Mouse (Mus musculus): Measurements from ENCODE around the gene Ndufv1. TPM values are rescaled to one million over a fixed set of nuclear protein-coding genes. Genes with fewer than 3 reads are reported as not detected.
"Not testable (repeated sequence)": the region's sequence is repeated elsewhere in the genome, so short reads cannot be mapped to it uniquely, and the experiment has no call there.

The Ndufv1 gene
- polyA plus RNA-seq (2016; fragmentation: Nextera tagmentation; extraction: Ambion mirVana), result 188 and 207 TPM in 2 replicates

- no peaks in the 10 kb centered on the region for H3K27me3 ChIP-seq (ENCODE audit: low read depth, poor library complexity, severe bottlenecking)
- peak within 1 kb of the TSS; percentile 84 for H3K27ac ChIP-seq (replicated peaks)
- peaks cover 21% of the 10 kb centered on the region for H3K4me1 ChIP-seq
- H3K36me3 ChIP-seq, result peaks cover 36% of the 10 kb centered on the region
- peak within 1 kb of the TSS; percentile 94 for H3K4me3 ChIP-seq
- DNase-seq (ENCODE audit: low spot score), result peak; percentile 98
- WGBS, result under 1% methylated on average over 45 of the region's 45 CpGs
- H3K9me3 ChIP-seq (replicated peaks), result no peaks in the 10 kb centered on the region
Observed at GRCm38 (mm10) chr19:4012432-4013022, at the start of gene Ndufv1. Gene Ndufv1, minus strand, starts transcription at chr19:4012806.

GRCm38 (mm10) chr19:4060899-4061465 lies 48.4 kb upstream of the Ndufv1 start:
- DNase-seq (ENCODE audit: low spot score), result no peak
- H3K27me3 ChIP-seq (ENCODE audit: low read depth, poor library complexity, severe bottlenecking), result no peaks in the 10 kb centered on the region
- H3K9me3 ChIP-seq (replicated peaks), result no peaks in the 10 kb centered on the region
- H3K27ac ChIP-seq (replicated peaks), result no peak overlapping the region
- no peaks in the 10 kb centered on the region for H3K36me3 ChIP-seq
- peaks cover 9% of the 10 kb centered on the region for H3K4me1 ChIP-seq
- 90% methylated on average over 6 of the region's 6 CpGs for WGBS
- no peak overlapping the region for H3K4me3 ChIP-seq

- not testable (repeated sequence) for DNase-seq (ENCODE audit: low spot score); H3K36me3 ChIP-seq; H3K9me3 ChIP-seq (replicated peaks); H3K27ac ChIP-seq (replicated peaks); H3K27me3 ChIP-seq (ENCODE audit: low read depth, poor library complexity, severe bottlenecking); H3K4me3 ChIP-seq
- H3K4me1 ChIP-seq, result peaks cover 12% of the 10 kb centered on the region
- WGBS, result 88% methylated on average over 8 of the region's 8 CpGs
Observed at GRCm38 (mm10) chr19:4060044-4060898, 47.7 kb upstream of the Ndufv1 start.

GRCm38 (mm10) chr19:4059069-4059740 lies 46.6 kb upstream of the Ndufv1 start, which contains the start of gene Gstp3:
Gene Gstp3, minus strand, starts transcription at chr19:4059569.
- Histone ChIP-seq H3K36me3 (no peaks in the 10 kb centered on the region), H3K4me1 (peaks cover 12% of the 10 kb centered on the region), H3K4me3 (no peak within 1 kb of the TSS), H3K9me3 (replicated peaks) (no peaks in the 10 kb centered on the region), H3K27ac (replicated peaks) (no peak within 1 kb of the TSS), H3K27me3 (ENCODE audit: low read depth, poor library complexity, severe bottlenecking) (no peaks in the 10 kb centered on the region)
- no peak for DNase-seq (ENCODE audit: low spot score)
- WGBS, result 86% methylated on average over 15 of the region's 15 CpGs

GRCm38 (mm10) chr19:4058581-4058980 lies 46.0 kb upstream of the Ndufv1 start:
- Histone ChIP-seq H3K27me3 (ENCODE audit: low read depth, poor library complexity, severe bottlenecking) (no peaks in the 10 kb centered on the region), H3K9me3 (replicated peaks) (no peaks in the 10 kb centered on the region), H3K36me3 (no peaks in the 10 kb centered on the region), H3K4me1 (peaks cover 12% of the 10 kb centered on the region), H3K27ac (replicated peaks) (no peak overlapping the region), H3K4me3 (no peak overlapping the region)
- DNase-seq (ENCODE audit: low spot score), result no peak
- 90% methylated on average over 5 of the region's 5 CpGs for WGBS

GRCm38 (mm10) chr19:4057962-4058361 lies 45.4 kb upstream of the Ndufv1 start:
- H3K36me3 ChIP-seq, result no peaks in the 10 kb centered on the region
- WGBS, result 92% methylated on average over 7 of the region's 7 CpGs
- DNase-seq (ENCODE audit: low spot score), result no peak

GRCm38 (mm10) chr19:4057389-4057788 lies 44.8 kb upstream of the Ndufv1 start:
- DNase-seq (ENCODE audit: low spot score), result no peak
- no peak overlapping the region for H3K4me3 ChIP-seq
- no peaks in the 10 kb centered on the region for H3K36me3 ChIP-seq

More at GRCm38 (mm10) chr19:4057962-4058361, 45.4 kb upstream of the Ndufv1 start:
- Histone ChIP-seq H3K4me1 (peaks cover 12% of the 10 kb centered on the region), H3K27ac (replicated peaks) (no peak overlapping the region), H3K27me3 (ENCODE audit: low read depth, poor library complexity, severe bottlenecking) (no peaks in the 10 kb centered on the region), H3K9me3 (replicated peaks) (no peaks in the 10 kb centered on the region), H3K4me3 (no peak overlapping the region)

GRCm38 (mm10) chr19:4056727-4057126 lies 44.1 kb upstream of the Ndufv1 start:
- 42% methylated on average over 4 of the region's 4 CpGs for WGBS
- no peak overlapping the region for H3K27ac ChIP-seq (replicated peaks)
- no peak for DNase-seq (ENCODE audit: low spot score)
- no peaks in the 10 kb centered on the region for H3K36me3 ChIP-seq
- H3K4me1 ChIP-seq, result peaks cover 12% of the 10 kb centered on the region
- no peaks in the 10 kb centered on the region for H3K9me3 ChIP-seq (replicated peaks)
- no peaks in the 10 kb centered on the region for H3K27me3 ChIP-seq (ENCODE audit: low read depth, poor library complexity, severe bottlenecking)
- no peak overlapping the region for H3K4me3 ChIP-seq

More at GRCm38 (mm10) chr19:4057389-4057788, 44.8 kb upstream of the Ndufv1 start:
- H3K27ac ChIP-seq (replicated peaks), result no peak overlapping the region
- no peaks in the 10 kb centered on the region for H3K27me3 ChIP-seq (ENCODE audit: low read depth, poor library complexity, severe bottlenecking)
- 85% methylated on average over 13 of the region's 13 CpGs for WGBS
- H3K9me3 ChIP-seq (replicated peaks), result no peaks in the 10 kb centered on the region
- peaks cover 12% of the 10 kb centered on the region for H3K4me1 ChIP-seq

GRCm38 (mm10) chr19:4055947-4056693 lies 43.5 kb upstream of the Ndufv1 start:
- Histone ChIP-seq H3K4me3 (no peak overlapping the region), H3K27ac (replicated peaks) (0 out of 2 replicates have a peak overlapping the region, but pooled peaks have one; percentile 13), H3K36me3 (no peaks in the 10 kb centered on the region), H3K4me1 (peaks cover 12% of the 10 kb centered on the region), H3K27me3 (ENCODE audit: low read depth, poor library complexity, severe bottlenecking) (no peaks in the 10 kb centered on the region), H3K9me3 (replicated peaks) (no peaks in the 10 kb centered on the region)
- 61% methylated on average over 15 of the region's 15 CpGs for WGBS
- no peak for DNase-seq (ENCODE audit: low spot score)

- Histone ChIP-seq H3K27me3 (ENCODE audit: low read depth, poor library complexity, severe bottlenecking) (no peaks in the 10 kb centered on the region), H3K27ac (replicated peaks) (no peak overlapping the region), H3K36me3 (no peaks in the 10 kb centered on the region), H3K4me3 (no peak overlapping the region), H3K4me1 (peaks cover 12% of the 10 kb centered on the region), H3K9me3 (replicated peaks) (no peaks in the 10 kb centered on the region)
- 78% methylated on average over 8 of the region's 8 CpGs for WGBS
- DNase-seq (ENCODE audit: low spot score), result no peak
Observed at GRCm38 (mm10) chr19:4055216-4055946, 42.8 kb upstream of the Ndufv1 start.

GRCm38 (mm10) chr19:4054613-4055012 lies 42.0 kb upstream of the Ndufv1 start:
- Histone ChIP-seq H3K4me1 (peaks cover 12% of the 10 kb centered on the region), H3K27me3 (ENCODE audit: low read depth, poor library complexity, severe bottlenecking) (no peaks in the 10 kb centered on the region), H3K27ac (replicated peaks) (no peak overlapping the region), H3K9me3 (replicated peaks) (no peaks in the 10 kb centered on the region), H3K4me3 (no peak overlapping the region), H3K36me3 (no peaks in the 10 kb centered on the region)
- no peak for DNase-seq (ENCODE audit: low spot score)
- 87% methylated on average over 5 of the region's 5 CpGs for WGBS

Measured in midbrain, embryonic 10.5 days (tissue).